Mouse (Mus musculus) CH12.LX (cell line): ENCODE measurements at regions not wholly inside any gene's neighbourhood (a gene's known extent, or its start where the extent isn't known, plus 50 kb on each side); places are given as distances from the start of the nearest gene placed in this dataset.

Experiments
- DNase-seq: peaks from one replicate; pipeline ENCODE4 v3.0.0-alpha.2; 2013; ENCODE audit errors: extremely low read depth
- H3K27ac ChIP-seq: 2 replicates; pipeline ENCODE4 v1.5.1; 2012; ENCODE audit warnings: low read depth, mild to moderate bottlenecking, control low read depth, moderate library complexity; ENCODE audit not compliant: insufficient read depth
- H3K27me3 ChIP-seq: replicated peaks from 2 replicates; pipeline ENCODE3; 2012; ENCODE audit warnings: inconsistent platforms
- H3K36me3 ChIP-seq, 2 experiments: replicated peaks in 1 of 2; 2 replicates each; pipeline versions ENCODE3 to v1.6.1; 2012; ENCODE audit warnings: inconsistent platforms in 1 of 2, low read length in 1 of 2, mild to moderate bottlenecking in 1 of 2, mixed read lengths in 1 of 2, moderate library complexity in 1 of 2; ENCODE audit not compliant: control insufficient read depth in 1 of 2, insufficient read depth in 1 of 2
- H3K4me1 ChIP-seq, 2 experiments: 2 replicates each; pipeline ENCODE4 v1.6.1; 2012; ENCODE audit warnings: inconsistent platforms in 1 of 2, moderate library complexity in 1 of 2; ENCODE audit not compliant: insufficient read depth in 2 of 2, control insufficient read depth in 1 of 2
- H3K4me2 ChIP-seq: 2 replicates; pipeline ENCODE4 v1.6.1; 2012; ENCODE audit warnings: low read depth, mild to moderate bottlenecking, control low read depth; ENCODE audit not compliant: poor library complexity, insufficient read depth, severe bottlenecking
- H3K4me3 ChIP-seq, 3 experiments: fragments of 150-350 bp in 1 of 3; sonication (generic) in 1 of 3; replicated peaks in 1 of 3; 2 replicates each; pipeline versions ENCODE3 to v1.5.1; 2011 to 2012; ENCODE audit warnings: low read depth in 2 of 3, low read length in 2 of 3, mild to moderate bottlenecking in 2 of 3, moderate library complexity in 2 of 3, control low read depth in 1 of 3, improper control_type of control experiment in 1 of 3, inconsistent platforms in 1 of 3, mixed read lengths in 1 of 3; ENCODE audit not compliant: poor library complexity in 1 of 3
- H3K79me2 ChIP-seq: replicated peaks from 2 replicates; pipeline ENCODE4 v1.6.1; 2012; ENCODE audit warnings: mild to moderate bottlenecking, moderate library complexity; ENCODE audit not compliant: control insufficient read depth, poor library complexity, insufficient read depth, severe bottlenecking; ENCODE audit errors: extremely low read depth
- H3K9ac ChIP-seq: 2 replicates; pipeline ENCODE4 v1.6.1; 2012; ENCODE audit warnings: low read depth, mild to moderate bottlenecking, control low read depth, moderate library complexity; ENCODE audit not compliant: insufficient read depth
- H3K9me3 ChIP-seq: replicated peaks from 2 replicates; pipeline ENCODE3; 2012; ENCODE audit warnings: low read length, inconsistent platforms, mixed read lengths
- CHD1 ChIP-seq: IDR thresholded peaks from 2 replicates; pipeline ENCODE4 v1.6.1; 2012; ENCODE audit warnings: low read depth, low read length, improper control_type of control experiment, inconsistent platforms
- CTCF ChIP-seq, 2 experiments: IDR thresholded peaks in 1 of 2; conservative IDR thresholded peaks in 1 of 2; 2 replicates each; pipeline ENCODE4 v1.5.1; 2011 to 2012; ENCODE audit warnings: low read depth in 2 of 2, low read length in 2 of 2, improper control_type of control experiment in 1 of 2, inconsistent platforms in 1 of 2, mild to moderate bottlenecking in 1 of 2, moderate library complexity in 1 of 2
- ELF1 ChIP-seq: IDR thresholded peaks from 2 replicates; pipeline ENCODE4 v1.6.1; 2014; ENCODE audit warnings: low read depth, mild to moderate bottlenecking, inconsistent platforms, low read length, improper control_type of control experiment
- EP300 ChIP-seq: IDR thresholded peaks from 2 replicates; pipeline ENCODE4 v1.6.1; 2011; ENCODE audit warnings: low read length, improper control_type of control experiment
- GABPA ChIP-seq: IDR thresholded peaks from 2 replicates; pipeline ENCODE4 v1.6.1; 2012; ENCODE audit warnings: low read depth, low read length, improper control_type of control experiment, inconsistent platforms; ENCODE audit not compliant: insufficient replicate concordance
- JUND ChIP-seq: conservative IDR thresholded peaks from 2 replicates; pipeline ENCODE4 v1.6.1; 2011; ENCODE audit warnings: low read depth, low read length, improper control_type of control experiment
- KAT2A ChIP-seq: IDR thresholded peaks from 2 replicates; pipeline ENCODE4 v1.6.1; 2012; ENCODE audit warnings: low read length, improper control_type of control experiment, inconsistent platforms; ENCODE audit not compliant: insufficient replicate concordance
- MXI1 ChIP-seq: IDR thresholded peaks from 2 replicates; pipeline ENCODE4 v1.6.1; 2011; ENCODE audit warnings: mild to moderate bottlenecking, low read depth, low read length, improper control_type of control experiment
- NRF1 ChIP-seq: IDR thresholded peaks from 2 replicates; pipeline ENCODE4 v1.6.1; 2014; ENCODE audit warnings: low read depth, mild to moderate bottlenecking, inconsistent platforms, low read length, improper control_type of control experiment, moderate library complexity
- PAX5 ChIP-seq: IDR thresholded peaks from 2 replicates; pipeline ENCODE4 v1.6.1; 2012; ENCODE audit warnings: low read length, inconsistent platforms, mixed read lengths
- POLR2A ChIP-seq: IDR thresholded peaks from 2 replicates; pipeline ENCODE4 v1.6.1; 2011; ENCODE audit warnings: low read depth, mild to moderate bottlenecking, improper control_type of control experiment, low read length
- POLR2AphosphoS2 ChIP-seq: IDR thresholded peaks from 2 replicates; pipeline ENCODE4 v1.6.1; 2011; ENCODE audit warnings: low read depth, low read length, improper control_type of control experiment
- RCOR1 ChIP-seq: conservative IDR thresholded peaks from 2 replicates; pipeline ENCODE4 v1.6.1; 2012; ENCODE audit warnings: low read depth, mild to moderate bottlenecking, inconsistent platforms, low read length, improper control_type of control experiment
- TBP ChIP-seq: conservative IDR thresholded peaks from 2 replicates; pipeline ENCODE4 v1.6.1; 2011; ENCODE audit warnings: low read depth, low read length, improper control_type of control experiment
- TCF12 ChIP-seq: IDR thresholded peaks from 2 replicates; pipeline ENCODE4 v1.6.1; 2014; ENCODE audit warnings: low read depth, mild to moderate bottlenecking, inconsistent platforms, low read length, improper control_type of control experiment
- USF2 ChIP-seq: conservative IDR thresholded peaks from 2 replicates; pipeline ENCODE4 v1.6.1; 2011; ENCODE audit warnings: low read depth, low read length, improper control_type of control experiment
- ZKSCAN1 ChIP-seq: IDR thresholded peaks from 2 replicates; pipeline ENCODE4 v1.6.1; 2012; ENCODE audit warnings: low read depth, inconsistent platforms, low read length, improper control_type of control experiment, borderline replicate concordance
- ZMIZ1 ChIP-seq: IDR thresholded peaks from 2 replicates; pipeline ENCODE4 v1.6.1; 2012; ENCODE audit warnings: low read depth, mild to moderate bottlenecking, inconsistent platforms, low read length, improper control_type of control experiment
- ZNF384 ChIP-seq: IDR thresholded peaks from 2 replicates; pipeline ENCODE4 v1.6.1; 2012; ENCODE audit warnings: low read depth, low read length, improper control_type of control experiment, inconsistent platforms
- dilution Hi-C: fragments of 300-500 bp; cut with MboI; formaldehyde crosslinking; loops from 2 replicates; pipeline ENCODE4 v1.14.3; 2020; ENCODE audit warnings: low sequenced_read_pairs; ENCODE audit not compliant: extremely low pct_unique_long_range_greater_than_20kb, extremely low pct_ligation_motif_present
- in situ Hi-C: fragments of 300-500 bp; cut with MboI; formaldehyde crosslinking; loops from 3 replicates; pipeline ENCODE4 v1.14.3; 2019; ENCODE audit warnings: low sequenced_read_pairs, low pct_ligation_motif_present, low pct_unique_long_range_greater_than_20kb, mixed read lengths

DNA sequence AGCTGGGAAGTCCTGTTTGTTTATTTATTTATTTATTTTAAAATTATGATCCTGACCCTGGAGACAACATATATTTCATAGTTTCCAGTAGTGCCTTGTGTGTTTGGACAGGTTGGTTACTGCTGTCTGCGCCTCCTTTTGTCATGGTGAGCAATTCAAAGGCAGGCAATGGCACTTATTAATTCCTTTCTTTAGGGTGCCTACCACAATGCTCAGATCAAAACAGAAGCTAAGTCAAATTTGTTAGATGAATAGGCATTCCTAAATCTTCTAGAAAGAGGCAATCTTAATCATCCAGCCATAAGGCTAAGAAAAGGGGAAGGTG, 117.8 kb downstream of the Gm19410 start:
- Histone ChIP-seq H3K4me1 (no peaks in the 10 kb centered on the region), H3K9ac (no peak overlapping the region), H3K27ac (no peak overlapping the region), H3K9me3 (peaks cover 5% of the 10 kb centered on the region), H3K36me3 (no peaks in the 10 kb centered on the region), H3K4me2 (no peak overlapping the region), H3K4me3 (no peak overlapping the region)
- DNase-seq, result no peak
- dilution Hi-C loops, result no loop called here
- TF ChIP-seq ZNF384 (no peak), ELF1 (no peak), TCF12 (no peak), RCOR1 (no peak), CHD1 (no peak), KAT2A (no peak), PAX5 (no peak), EP300 (no peak), JUND (no peak), ZMIZ1 (no peak), MXI1 (no peak), POLR2AphosphoS2 (no peak), POLR2A (no peak), ZKSCAN1 (no peak), CTCF (conservative IDR thresholded peaks at IDR 0.05 in 1 of 2, IDR thresholded peaks at IDR 0.05 in 1 of 2; ENCODE audit: low read depth in 2 of 2, low read length in 2 of 2) (no peak), GABPA (no peak), NRF1 (no peak), TBP (no peak)
- TF ChIP-seq, all 38 proteins: peak for 0
- H3K79me2 ChIP-seq, result no peaks in the 10 kb centered on the region
- in situ Hi-C loops, result no loop called here
- H3K27me3 ChIP-seq, result peaks cover 3% of the 10 kb centered on the region

- TF ChIP-seq POLR2A, result no peak
- TF ChIP-seq TCF12, result no peak
- TF ChIP-seq USF2, result no peak
- H3K27ac ChIP-seq, result no peak overlapping the region
- H3K9ac ChIP-seq, result no peak overlapping the region
- in situ Hi-C loops (no loop called here), dilution Hi-C loops (no loop called here)
- no peak for DNase-seq
- H3K36me3 ChIP-seq, result no peaks in the 10 kb centered on the region
- H3K4me3 ChIP-seq, result no peak overlapping the region
- H3K27me3 ChIP-seq, result peaks cover 3% of the 10 kb centered on the region
- H3K4me1 ChIP-seq, result peaks cover 0 to 2% of the 10 kb centered on the region in 2 experiments; a peak in 1 of 4 replicates
- H3K4me2 ChIP-seq, result no peak overlapping the region
- peaks cover 5% of the 10 kb centered on the region for H3K9me3 ChIP-seq
- H3K79me2 ChIP-seq, result no peaks in the 10 kb centered on the region
Measured at GRCm38 (mm10) chr8:35884545-35884944, 119.0 kb downstream of the Gm19410 start.
